Mouse (Mus musculus) fibroblast of lung, adult 2 months (primary cell): Measurements from ENCODE around the gene Mrpl11.
"Not testable (repeated sequence)": the region's sequence is repeated elsewhere in the genome, so short reads cannot be mapped to it uniquely, and the experiment has no call there.

Experiments
- DNase-seq: peaks from one replicate; pipeline ENCODE4 v3.0.0-alpha.2; 2011; ENCODE audit warnings: low read depth

The Mrpl11 gene

DNA sequence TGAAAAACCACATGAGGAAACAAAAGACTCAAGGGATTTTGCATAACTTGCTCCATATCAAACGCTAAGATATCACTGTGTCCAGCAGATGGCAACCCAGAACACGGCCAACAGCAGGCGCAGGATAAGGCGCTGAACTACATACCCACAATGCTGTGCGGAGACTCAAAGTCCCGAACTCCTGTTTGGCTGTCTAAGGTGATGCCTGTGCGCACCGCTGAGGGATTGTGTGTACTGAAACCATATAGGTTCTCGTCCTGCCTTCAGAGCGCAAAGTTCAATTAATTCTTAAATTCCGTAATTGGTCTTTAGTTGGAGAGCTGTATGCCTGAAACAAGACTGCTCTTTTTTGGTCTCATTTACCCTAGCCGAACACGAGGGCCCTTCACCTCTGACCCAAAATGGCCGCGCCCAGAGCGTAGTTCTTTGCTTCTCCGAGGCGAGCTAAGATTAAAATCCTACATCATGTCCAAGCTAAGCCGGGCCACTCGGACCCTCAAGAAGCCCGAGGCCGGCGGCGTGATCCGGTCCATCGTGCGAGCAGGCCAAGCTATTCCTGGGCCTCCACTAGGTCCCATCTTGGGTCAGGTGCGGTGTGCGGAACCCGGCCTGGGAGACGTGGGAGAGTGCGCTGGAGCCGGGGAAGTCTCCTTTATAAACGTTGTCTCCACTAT is at the start of gene Mrpl11:
TSS of gene Mrpl11 (plus strand) at position 220 of the 674 bp plus-strand sequence.
- DNase-seq, result peak; percentile 87

DNA sequence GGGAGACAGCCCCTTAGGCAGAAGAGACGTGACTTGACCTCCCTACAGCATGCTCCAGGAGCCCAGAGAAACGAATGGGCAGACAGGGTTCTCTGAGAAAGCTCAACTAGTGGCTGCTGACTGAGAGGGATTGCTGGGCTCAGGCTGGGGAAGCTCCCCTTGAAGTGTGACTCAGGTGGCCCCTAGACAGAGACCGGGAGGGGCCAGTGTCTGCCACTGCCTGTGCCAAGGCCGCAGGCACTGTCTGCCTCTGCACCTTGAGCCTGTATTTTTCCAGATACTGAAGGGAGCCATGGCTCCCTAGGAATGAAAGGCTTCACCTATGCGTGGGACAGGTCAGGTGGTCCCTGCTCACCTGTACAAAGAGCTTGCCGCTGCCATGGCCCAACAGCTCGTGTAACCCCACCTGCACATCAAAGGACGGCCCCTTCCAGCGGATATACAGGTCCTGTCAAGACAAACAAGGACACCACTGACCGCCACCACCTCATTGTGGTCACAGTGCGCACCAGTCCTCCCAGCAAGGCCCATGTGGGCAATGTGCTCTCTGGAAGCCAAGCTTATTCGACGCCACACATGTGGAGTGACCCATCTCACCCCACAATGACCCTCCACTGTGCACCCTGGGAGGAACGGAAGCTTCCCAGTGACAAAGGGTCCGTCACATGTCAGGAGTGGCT is 45.9 kb upstream of the Mrpl11 start:
- DNase-seq, result no peak

DNA sequence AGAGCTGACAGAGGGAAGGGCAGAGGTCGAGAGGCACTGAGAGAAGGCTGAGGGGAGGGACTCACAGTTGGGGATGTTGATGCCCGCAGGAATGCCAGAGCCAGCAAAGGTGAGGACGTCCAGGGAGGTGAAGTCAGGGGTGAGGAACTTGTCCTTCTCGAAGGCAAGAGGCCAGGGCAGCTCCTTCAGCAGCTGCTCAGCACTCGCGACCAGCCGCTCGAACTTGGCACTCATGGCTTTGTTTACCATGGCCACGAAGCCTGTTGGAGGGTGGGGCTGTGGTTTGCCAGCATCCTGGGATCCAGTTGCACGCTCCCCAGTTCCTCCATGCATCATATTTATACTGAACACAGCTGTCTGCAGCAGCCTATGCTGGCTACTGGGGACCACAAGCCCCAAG is 45.1 kb upstream of the Mrpl11 start:
- DNase-seq, result no peak

DNA sequence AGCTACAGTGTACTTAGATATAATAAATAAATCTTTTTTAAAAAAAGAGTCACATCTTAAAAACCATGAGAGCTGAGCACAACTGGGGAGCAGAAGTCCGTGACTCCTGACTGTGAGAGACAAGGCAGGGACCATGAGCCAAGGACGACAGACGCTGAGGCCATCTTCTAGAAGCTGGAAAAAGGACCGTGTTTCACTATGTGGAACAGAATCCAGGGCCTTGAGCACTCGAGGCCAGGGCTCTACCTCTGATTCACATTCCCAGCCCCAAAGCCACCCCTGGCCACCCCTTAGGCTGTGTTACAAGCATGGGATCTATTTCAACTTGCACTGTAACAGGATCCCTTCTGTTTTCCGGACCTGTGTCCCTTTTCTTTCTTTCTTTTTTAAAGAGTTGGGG is 42.3 kb upstream of the Mrpl11 start:
- DNase-seq, result no peak

GRCm38 (mm10) chr19:4925121-4925860 is 36.7 kb upstream of the Mrpl11 start:
- DNase-seq, result no peak

DNA sequence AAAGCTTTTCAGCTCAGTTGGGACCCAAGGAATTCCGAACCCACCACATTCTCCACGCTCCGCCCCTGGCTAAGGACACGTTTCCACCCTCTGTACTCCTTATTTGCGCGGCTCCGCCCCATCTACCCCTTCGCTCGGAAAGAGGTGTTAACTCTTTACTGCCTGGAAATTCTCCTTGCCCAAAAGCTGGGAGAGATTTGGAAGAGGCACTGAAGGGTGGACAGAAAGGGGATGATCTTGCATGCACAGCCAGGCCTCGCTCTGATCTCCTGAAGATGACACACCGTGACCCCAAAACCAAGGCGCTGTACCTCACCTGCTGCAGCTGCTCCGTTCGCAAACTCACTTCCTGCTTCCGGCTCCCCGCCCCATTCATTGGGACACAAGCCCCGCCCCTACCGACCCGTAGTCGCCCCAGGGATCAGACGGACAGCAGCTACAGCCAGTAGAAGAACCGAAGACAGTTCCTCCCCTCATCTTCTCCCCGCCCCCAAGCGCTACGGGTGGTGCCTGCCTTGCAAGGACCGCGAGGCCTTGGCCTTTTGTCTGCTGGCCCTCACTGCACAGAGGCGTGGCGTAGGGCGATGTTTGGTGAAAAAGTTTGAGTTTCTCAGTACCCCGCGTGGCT is 33.9 kb upstream of the Mrpl11 start, which contains the start of gene Dpp3:
TSS of gene Dpp3 (minus strand) at position 384 of the 628 bp plus-strand sequence.
- DNase-seq, result peak; percentile 95

- DNase-seq, result no peak
Measured at GRCm38 (mm10) chr19:4928781-4929180, 33.2 kb upstream of the Mrpl11 start.

- no peak for DNase-seq
Measured at GRCm38 (mm10) chr19:4936896-4937295, 25.1 kb upstream of the Mrpl11 start.

DNA sequence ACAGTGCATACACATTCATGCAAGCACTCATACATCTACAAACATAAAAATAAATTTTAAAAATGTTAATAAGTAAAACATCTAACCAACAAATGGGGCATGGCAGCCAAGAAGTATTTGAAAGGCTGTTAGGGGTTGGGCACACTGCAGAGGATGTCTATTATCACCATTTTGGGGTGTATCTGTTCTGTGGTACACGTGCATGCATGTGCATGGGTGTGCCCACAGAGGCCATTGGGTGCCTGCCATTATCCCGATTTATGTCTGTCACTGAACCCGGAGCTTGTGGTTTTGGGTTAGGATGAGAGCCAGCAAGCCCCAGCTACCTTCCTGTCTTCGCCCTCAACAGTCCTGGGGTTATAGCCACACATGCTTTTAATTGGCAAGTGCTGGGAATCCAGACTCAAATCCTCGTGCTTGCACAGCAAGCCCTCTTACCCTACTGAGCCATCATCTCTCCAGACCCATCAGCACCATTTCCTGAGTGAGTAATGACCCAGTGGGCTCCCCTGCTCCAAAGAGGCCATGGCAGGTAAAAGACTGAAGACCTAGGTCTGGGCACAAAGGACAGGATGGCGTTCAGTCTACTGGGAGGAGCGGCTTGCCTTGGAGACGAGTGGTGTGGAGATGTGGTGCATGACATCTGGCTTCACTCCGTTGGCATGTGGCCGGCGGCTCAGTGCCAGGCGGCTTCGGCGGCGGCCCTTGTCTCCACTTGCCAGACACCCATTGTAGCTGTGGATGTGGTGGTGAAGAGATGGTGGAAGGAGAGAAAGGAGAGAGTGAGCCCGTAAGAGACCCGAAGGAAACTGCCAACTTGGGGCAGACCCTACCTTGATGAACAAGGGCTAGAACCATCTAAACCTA is 24.3 kb upstream of the Mrpl11 start:
- DNase-seq, result no peak

GRCm38 (mm10) chr19:4942551-4943252 is 19.2 kb upstream of the Mrpl11 start, which contains the start of gene Peli3:
Gene Peli3, minus strand, starts transcription at chr19:4943127.
- DNase-seq, result no peak

- DNase-seq, result no peak
Measured at GRCm38 (mm10) chr19:4943253-4943588, 18.7 kb upstream of the Mrpl11 start.

GRCm38 (mm10) chr19:4945540-4945939 is 16.4 kb upstream of the Mrpl11 start:
- no peak for DNase-seq

GRCm38 (mm10) chr19:4948641-4949040 is 13.3 kb upstream of the Mrpl11 start:
- not testable (repeated sequence) for DNase-seq

DNA sequence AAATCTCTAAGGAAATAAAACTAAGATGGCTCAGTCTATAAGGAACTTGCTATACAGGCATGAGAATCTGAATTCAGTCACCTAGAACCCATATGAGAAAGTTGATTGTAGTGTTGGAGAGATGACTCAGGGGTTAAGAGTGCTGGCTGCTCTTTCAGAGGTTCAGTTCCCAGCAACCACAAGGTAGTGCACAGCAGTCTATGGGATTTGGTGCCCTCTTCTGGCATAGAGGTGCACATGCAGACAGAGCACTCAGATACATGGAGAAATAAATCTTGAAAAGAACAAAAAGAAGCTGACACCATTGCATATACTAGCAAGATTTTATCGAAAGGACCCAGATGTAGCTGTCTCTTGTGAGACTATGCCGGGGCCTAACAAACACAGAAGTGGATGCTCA is 6.3 kb downstream of the Mrpl11 start:
- no peak for DNase-seq

- DNase-seq, result peak; percentile 35
Measured at GRCm38 (mm10) chr19:4981767-4982166, 19.8 kb downstream of the Mrpl11 start.

GRCm38 (mm10) chr19:4989013-4989412 is 27.1 kb downstream of the Mrpl11 start:
- no peak for DNase-seq

- DNase-seq, result no peak
Measured at GRCm38 (mm10) chr19:4989434-4990255, 27.7 kb downstream of the Mrpl11 start.

- no peak for DNase-seq
Measured at GRCm38 (mm10) chr19:4990256-4990625, 28.3 kb downstream of the Mrpl11 start, which contains the start of gene Npas4. Gene Npas4, minus strand, starts transcription at chr19:4990316.

- no peak for DNase-seq
Measured at GRCm38 (mm10) chr19:4990716-4991115, 28.8 kb downstream of the Mrpl11 start.

DNA sequence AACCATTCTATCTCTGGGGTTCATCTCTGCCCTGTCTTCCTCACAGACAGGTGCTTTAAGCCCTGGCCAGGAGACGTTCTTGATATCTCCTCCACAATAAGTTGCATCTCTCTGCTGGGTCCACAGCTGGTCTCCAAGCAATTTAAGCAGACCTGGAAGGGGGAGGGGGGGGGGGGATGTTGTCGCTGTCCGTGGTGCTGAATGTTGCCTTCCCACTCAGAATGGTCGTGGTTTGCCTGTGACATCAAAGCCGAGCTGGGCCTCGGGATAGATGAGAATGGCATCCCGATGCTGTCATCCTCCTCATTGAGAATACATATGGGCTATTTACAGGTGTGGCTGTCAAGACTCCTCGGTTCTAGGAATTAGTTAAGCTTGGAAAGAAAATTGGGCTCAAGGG is 30.4 kb downstream of the Mrpl11 start:
- DNase-seq, result no peak
